Mouse (Mus musculus): Measurements from ENCODE around the gene Itih5. TPM values are rescaled to one million over a fixed set of nuclear protein-coding genes. Genes with fewer than 3 reads are reported as not detected.

The Itih5 gene
- polyA plus RNA-seq, 1 experiment, result not detected

DNA sequence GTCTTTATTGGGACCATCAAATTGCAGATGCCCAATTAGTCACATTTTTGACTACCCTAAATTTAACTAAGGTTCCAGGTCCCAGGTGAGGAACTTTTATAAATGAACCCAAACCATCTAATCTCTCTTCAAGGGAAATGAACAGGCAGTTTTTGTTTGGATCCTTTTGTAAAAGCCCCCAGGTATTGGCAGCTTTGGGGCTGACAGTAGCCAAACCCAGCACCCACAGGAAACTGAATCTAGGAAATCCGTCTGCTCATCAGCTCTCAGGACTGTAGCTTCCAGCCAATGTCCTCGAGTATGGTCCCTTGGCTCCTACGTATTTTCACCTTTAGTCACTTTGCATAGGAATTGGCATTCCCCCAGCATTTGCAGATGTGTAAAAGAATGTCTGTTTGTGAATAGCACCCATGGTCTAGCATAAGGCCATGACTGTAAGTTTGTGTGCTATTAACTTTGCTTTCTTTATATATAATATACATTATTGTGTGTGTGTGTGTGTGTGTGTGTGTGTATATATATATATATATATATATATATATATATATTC lies 47.4 kb downstream of the Itih5 start:
- Histone ChIP-seq H3K36me3 (ENCODE audit: control insufficient read depth, insufficient read depth) (no peaks in the 10 kb centered on the region), H3K27me3 (ENCODE audit: control insufficient read depth, insufficient read depth, insufficient read length) (no peaks in the 10 kb centered on the region), H3ac (ENCODE audit: control insufficient read depth, insufficient read length, low read depth) (no peak overlapping the region), H3K79me2 (ENCODE audit: control insufficient read depth, insufficient read depth) (no peaks in the 10 kb centered on the region), H3K79me3 (ENCODE audit: low read depth) (no peaks in the 10 kb centered on the region), H3K4me3 (ENCODE audit: insufficient read depth, poor library complexity, severe bottlenecking) (no peak overlapping the region)
- no peak for TF ChIP-seq USF1 (IDR thresholded peaks at IDR 0.05; ENCODE audit: low read depth)
- no peak for TF ChIP-seq FOSL1 (IDR thresholded peaks at IDR 0.05; ENCODE audit: insufficient read depth, low read length, poor library complexity, severe bottlenecking)
- TF ChIP-seq CTCF (IDR thresholded peaks at IDR 0.05; ENCODE audit: control insufficient read depth, insufficient read depth, insufficient read length), result no peak
- TF ChIP-seq MYOG (IDR thresholded peaks at IDR 0.05; ENCODE audit: control insufficient read depth, extremely low read depth, insufficient read length), result no peak
- TF ChIP-seq MAX (IDR thresholded peaks at IDR 0.05), result no peak
- no peak for TF ChIP-seq CEBPB (IDR thresholded peaks at IDR 0.05; ENCODE audit: low read depth)
- no peak for TF ChIP-seq MYOD1 (IDR thresholded peaks at IDR 0.05; ENCODE audit: control insufficient read depth, insufficient read length, low read depth)

DNA sequence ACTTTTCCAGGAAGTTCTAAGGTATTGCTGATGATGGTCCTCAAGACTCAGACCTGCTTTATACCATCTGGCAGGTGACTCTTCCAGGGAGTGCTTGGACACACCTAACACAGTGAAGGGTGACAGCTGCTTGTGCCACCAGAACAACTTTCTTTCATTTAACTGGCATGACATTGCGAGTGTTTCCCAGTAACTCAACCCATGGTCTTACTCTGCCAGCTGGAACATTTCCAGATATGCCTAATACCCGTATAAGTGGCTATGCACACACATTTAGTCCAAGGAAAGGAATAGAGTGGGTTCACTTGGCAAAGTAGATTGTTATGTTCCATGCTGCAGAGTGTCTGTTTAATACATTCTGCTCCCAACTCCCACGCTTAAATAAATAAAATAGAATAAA lies 50.9 kb downstream of the Itih5 start:
- Histone ChIP-seq H3K36me3 (ENCODE audit: control insufficient read depth, insufficient read depth) (no peaks in the 10 kb centered on the region), H3ac (ENCODE audit: control insufficient read depth, insufficient read length, low read depth) (no peak overlapping the region), H3K4me3 (ENCODE audit: insufficient read depth, poor library complexity, severe bottlenecking) (no peak overlapping the region), H3K27me3 (ENCODE audit: control insufficient read depth, insufficient read depth, insufficient read length) (no peaks in the 10 kb centered on the region), H3K79me3 (ENCODE audit: low read depth) (no peaks in the 10 kb centered on the region), H3K79me2 (ENCODE audit: control insufficient read depth, insufficient read depth) (no peaks in the 10 kb centered on the region)
- TF ChIP-seq MYOD1 (IDR thresholded peaks at IDR 0.05; ENCODE audit: control insufficient read depth, insufficient read length, low read depth) (no peak), MAX (IDR thresholded peaks at IDR 0.05) (no peak), MYOG (IDR thresholded peaks at IDR 0.05; ENCODE audit: control insufficient read depth, extremely low read depth, insufficient read length) (no peak), CTCF (IDR thresholded peaks at IDR 0.05; ENCODE audit: control insufficient read depth, insufficient read depth, insufficient read length) (no peak), USF1 (IDR thresholded peaks at IDR 0.05; ENCODE audit: low read depth) (no peak), FOSL1 (IDR thresholded peaks at IDR 0.05; ENCODE audit: insufficient read depth, low read length, poor library complexity, severe bottlenecking) (no peak), CEBPB (IDR thresholded peaks at IDR 0.05; ENCODE audit: low read depth) (no peak)

DNA sequence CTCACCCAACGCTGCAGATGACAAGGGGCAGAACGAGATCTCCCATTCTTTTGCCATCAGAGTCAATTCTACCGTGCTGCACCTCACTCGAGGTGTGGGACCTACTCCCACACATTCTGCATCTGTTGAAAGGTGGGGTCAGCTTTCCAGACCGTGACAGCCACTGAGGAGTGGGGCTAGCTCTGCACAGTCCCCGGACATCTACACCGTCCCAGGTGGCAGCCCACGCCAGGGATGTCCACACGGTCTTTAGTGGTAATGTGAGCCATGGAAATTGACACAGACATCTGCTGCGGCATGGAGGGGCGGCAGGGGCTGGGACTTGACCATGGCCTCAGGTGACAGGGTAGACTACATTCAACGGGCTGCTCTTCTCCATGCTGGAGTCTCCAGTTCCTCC lies 60.1 kb downstream of the Itih5 start:
- no peak for TF ChIP-seq MAX (IDR thresholded peaks at IDR 0.05)
- TF ChIP-seq MYOG (IDR thresholded peaks at IDR 0.05; ENCODE audit: control insufficient read depth, extremely low read depth, insufficient read length), result no peak
- TF ChIP-seq CTCF (IDR thresholded peaks at IDR 0.05; ENCODE audit: control insufficient read depth, insufficient read depth, insufficient read length), result no peak
- no peak for TF ChIP-seq MYOD1 (IDR thresholded peaks at IDR 0.05; ENCODE audit: control insufficient read depth, insufficient read length, low read depth)
- no peak for TF ChIP-seq CEBPB (IDR thresholded peaks at IDR 0.05; ENCODE audit: low read depth)
- no peak for TF ChIP-seq USF1 (IDR thresholded peaks at IDR 0.05; ENCODE audit: low read depth)

DNA sequence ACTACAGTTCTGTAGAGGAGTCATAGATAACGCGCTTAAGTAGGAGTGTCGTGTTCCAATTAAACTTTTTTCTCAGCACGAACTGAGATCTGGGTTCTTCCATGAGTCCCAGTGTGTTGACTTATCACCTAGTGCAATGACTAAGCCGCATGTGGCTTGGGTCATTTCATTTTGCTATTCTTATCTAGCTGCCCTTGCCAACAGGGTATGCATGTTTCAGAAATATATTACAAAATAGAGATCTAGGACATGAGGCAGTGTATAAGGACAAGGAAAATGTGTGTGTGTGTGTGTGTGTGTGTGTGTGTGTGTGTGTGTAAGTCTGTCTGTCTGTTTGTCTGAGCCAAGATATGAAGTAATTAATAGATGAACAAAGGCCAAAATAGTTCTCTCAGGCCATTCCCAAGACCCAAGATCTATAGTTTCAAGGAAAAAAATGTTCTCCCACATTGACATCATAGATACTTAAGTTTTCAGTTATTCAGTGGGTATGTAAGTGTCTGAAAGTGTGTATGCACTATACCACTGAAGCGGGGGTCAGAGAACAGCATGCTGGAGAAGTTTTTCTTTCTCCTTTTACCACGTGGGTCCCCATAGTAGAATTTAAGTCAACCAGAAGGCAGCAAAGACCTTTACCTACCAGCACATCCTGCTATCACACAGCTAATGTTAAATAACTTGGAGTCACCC lies 62.6 kb downstream of the Itih5 start:
- Histone ChIP-seq H3ac (ENCODE audit: control insufficient read depth, insufficient read length, low read depth) (no peak overlapping the region), H3K36me3 (ENCODE audit: control insufficient read depth, insufficient read depth) (no peaks in the 10 kb centered on the region), H3K4me3 (ENCODE audit: insufficient read depth, poor library complexity, severe bottlenecking) (no peak overlapping the region), H3K27me3 (ENCODE audit: control insufficient read depth, insufficient read depth, insufficient read length) (peaks cover 5% of the 10 kb centered on the region), H3K79me2 (ENCODE audit: control insufficient read depth, insufficient read depth) (no peaks in the 10 kb centered on the region), H3K79me3 (ENCODE audit: low read depth) (no peaks in the 10 kb centered on the region)
- TF ChIP-seq MYOD1 (IDR thresholded peaks at IDR 0.05; ENCODE audit: control insufficient read depth, insufficient read length, low read depth) (no peak), USF1 (IDR thresholded peaks at IDR 0.05; ENCODE audit: low read depth) (no peak), CTCF (IDR thresholded peaks at IDR 0.05; ENCODE audit: control insufficient read depth, insufficient read depth, insufficient read length) (no peak), MYOG (IDR thresholded peaks at IDR 0.05; ENCODE audit: control insufficient read depth, extremely low read depth, insufficient read length) (no peak), CEBPB (IDR thresholded peaks at IDR 0.05; ENCODE audit: low read depth) (no peak), FOSL1 (IDR thresholded peaks at IDR 0.05; ENCODE audit: insufficient read depth, low read length, poor library complexity, severe bottlenecking) (no peak), MAX (IDR thresholded peaks at IDR 0.05) (no peak)

More for the DNA sequence above, 60.1 kb downstream of the Itih5 start:
- Histone ChIP-seq H3K36me3 (ENCODE audit: control insufficient read depth, insufficient read depth) (no peaks in the 10 kb centered on the region), H3ac (ENCODE audit: control insufficient read depth, insufficient read length, low read depth) (no peak overlapping the region), H3K79me2 (ENCODE audit: control insufficient read depth, insufficient read depth) (no peaks in the 10 kb centered on the region), H3K4me3 (ENCODE audit: insufficient read depth, poor library complexity, severe bottlenecking) (no peak overlapping the region), H3K27me3 (ENCODE audit: control insufficient read depth, insufficient read depth, insufficient read length) (no peaks in the 10 kb centered on the region), H3K79me3 (ENCODE audit: low read depth) (no peaks in the 10 kb centered on the region)

DNA sequence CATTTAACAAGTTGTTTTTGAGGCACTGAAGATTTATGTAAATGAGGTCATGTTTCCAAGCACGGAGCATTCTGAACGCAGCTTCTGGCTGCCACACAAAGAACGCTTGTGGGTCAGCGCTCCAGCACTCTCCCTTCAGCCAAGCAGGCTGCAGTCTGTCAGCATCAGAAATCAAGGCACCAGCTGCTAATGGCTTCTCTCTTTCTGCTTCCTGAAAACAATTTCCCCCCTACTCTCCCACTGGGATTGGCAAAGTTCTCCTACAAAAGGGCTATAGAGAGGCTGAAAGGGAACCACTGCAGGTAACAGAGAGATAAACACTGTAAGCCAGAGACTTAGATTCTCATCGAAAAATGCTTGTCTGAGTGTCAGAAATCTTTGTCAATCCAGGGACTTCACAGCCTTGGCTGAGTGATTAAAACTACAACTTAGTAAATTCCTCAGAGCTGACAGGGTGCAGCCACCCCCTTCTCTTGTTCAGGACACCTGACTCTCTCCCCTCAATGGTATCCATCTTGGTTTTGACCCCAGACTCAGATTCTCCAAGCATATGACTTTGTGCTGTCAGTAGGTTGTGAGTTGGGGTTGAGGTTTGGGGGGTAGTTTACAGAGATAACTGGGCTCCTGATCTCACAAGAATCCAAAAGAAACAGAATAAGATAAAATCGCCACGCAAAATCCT lies 63.3 kb downstream of the Itih5 start:
- Histone ChIP-seq H3K36me3 (ENCODE audit: control insufficient read depth, insufficient read depth) (no peaks in the 10 kb centered on the region), H3K79me3 (ENCODE audit: low read depth) (no peaks in the 10 kb centered on the region), H3K27me3 (ENCODE audit: control insufficient read depth, insufficient read depth, insufficient read length) (peaks cover 5% of the 10 kb centered on the region), H3K79me2 (ENCODE audit: control insufficient read depth, insufficient read depth) (no peaks in the 10 kb centered on the region), H3ac (ENCODE audit: control insufficient read depth, insufficient read length, low read depth) (no peak overlapping the region), H3K4me3 (ENCODE audit: insufficient read depth, poor library complexity, severe bottlenecking) (no peak overlapping the region)
- TF ChIP-seq FOSL1 (IDR thresholded peaks at IDR 0.05; ENCODE audit: insufficient read depth, low read length, poor library complexity, severe bottlenecking) (no peak), MYOG (IDR thresholded peaks at IDR 0.05; ENCODE audit: control insufficient read depth, extremely low read depth, insufficient read length) (no peak), MAX (IDR thresholded peaks at IDR 0.05) (no peak), CEBPB (IDR thresholded peaks at IDR 0.05; ENCODE audit: low read depth) (no peak), USF1 (IDR thresholded peaks at IDR 0.05; ENCODE audit: low read depth) (no peak), CTCF (IDR thresholded peaks at IDR 0.05; ENCODE audit: control insufficient read depth, insufficient read depth, insufficient read length) (no peak), MYOD1 (IDR thresholded peaks at IDR 0.05; ENCODE audit: control insufficient read depth, insufficient read length, low read depth) (no peak)

Measured in C2C12 (cell line).